Mouse (Mus musculus) kidney, adult 9 months (tissue): ENCODE data around the gene Zfp932.
A peak's percentile ranks its signal among the peaks of the same experiment; 100 is the strongest.
"Not testable (repeated sequence)": the region's sequence is repeated elsewhere in the genome, so short reads cannot be mapped to it uniquely, and the experiment has no call there.

Experiments used
- DNase-seq: peaks from one replicate; pipeline ENCODE4 v3.0.0; 2022

Zfp932 gene

DNA sequence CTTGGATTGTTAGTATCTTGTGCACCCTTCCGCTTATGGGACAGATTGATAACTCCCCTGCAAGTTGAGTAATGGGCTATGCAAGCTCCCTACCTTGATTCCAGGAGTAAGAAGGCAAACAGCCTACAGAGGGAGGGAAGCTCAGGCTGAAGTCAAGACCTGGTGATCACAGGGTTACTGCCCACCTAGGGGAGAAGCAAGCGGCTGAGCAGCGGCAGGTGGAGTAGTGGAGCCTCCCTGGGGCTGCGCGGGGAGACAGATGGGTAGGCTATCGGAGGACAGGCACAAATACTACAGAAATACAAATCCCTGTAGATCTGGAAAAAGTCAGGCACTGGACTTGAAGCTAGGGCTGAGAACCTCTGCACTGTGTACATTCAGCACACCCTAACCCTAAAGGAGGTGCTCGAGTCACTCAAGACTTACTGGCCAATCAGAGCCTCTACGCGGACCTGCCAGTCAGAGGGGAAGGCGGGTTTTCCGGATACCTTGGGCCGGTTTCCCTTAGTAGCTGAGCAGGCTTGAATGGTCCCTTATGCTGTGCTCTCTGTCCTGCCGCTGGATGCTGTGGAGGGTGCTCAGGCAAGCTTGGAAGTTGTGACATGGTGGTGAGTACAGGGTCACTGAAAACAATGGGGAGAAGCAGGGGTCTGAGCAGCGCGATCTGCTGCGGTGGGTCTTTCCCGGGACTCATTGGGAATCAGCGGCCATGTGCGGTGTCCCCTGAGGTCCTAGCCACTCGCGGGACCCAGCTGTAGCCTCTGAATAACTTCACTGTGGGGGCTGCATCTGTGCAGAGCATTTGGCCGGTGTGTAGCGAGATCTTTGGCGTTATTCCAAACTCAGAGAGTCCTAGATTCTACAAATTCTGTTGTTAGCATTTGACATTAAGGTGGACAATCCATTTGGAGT is at the start of gene Zfp932:
Gene Zfp932, plus strand, starts transcription at position 496 of the 912 bp plus-strand sequence.
- peak; percentile 90 for DNase-seq

DNA sequence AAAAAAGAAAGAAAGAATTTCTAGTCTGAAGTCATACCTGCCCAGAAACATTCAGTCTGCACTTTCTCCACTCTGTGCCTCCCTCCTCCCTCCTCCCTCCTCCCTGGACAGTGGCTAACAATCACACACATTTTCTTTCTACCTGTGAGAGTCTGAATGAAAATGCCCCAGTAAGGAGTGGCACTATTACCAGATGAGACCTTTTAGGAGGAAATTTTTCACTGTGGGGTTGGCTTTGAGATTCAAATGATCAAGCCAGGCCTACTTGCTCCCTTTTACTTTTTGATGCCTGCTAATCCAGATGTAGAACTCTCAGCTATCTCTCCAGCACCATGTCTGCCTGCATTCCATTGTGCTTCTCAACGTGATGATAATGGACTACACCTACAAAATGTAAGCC is 46.0 kb upstream of the Zfp932 start:
- no peak for DNase-seq

DNA sequence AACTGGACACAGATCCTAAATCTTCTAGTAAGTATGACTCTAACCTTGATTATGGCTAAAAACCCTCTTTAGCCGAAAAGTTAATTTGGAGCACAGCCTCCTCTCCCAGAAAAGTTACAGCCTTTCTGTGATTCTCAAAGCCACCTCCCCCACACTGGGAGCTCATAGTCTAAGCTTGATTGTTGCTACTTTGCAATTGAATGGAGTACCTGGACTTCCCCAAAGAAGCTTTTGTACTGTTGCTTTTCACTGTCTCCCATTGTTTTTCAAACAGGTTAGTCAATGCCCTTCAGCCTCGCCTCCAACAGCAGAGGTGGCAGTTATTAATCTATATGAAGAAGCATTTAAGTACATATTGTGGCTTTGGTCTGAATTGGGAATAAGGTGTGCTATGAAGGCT is 15.6 kb upstream of the Zfp932 start:
- not testable (repeated sequence) for DNase-seq

DNA sequence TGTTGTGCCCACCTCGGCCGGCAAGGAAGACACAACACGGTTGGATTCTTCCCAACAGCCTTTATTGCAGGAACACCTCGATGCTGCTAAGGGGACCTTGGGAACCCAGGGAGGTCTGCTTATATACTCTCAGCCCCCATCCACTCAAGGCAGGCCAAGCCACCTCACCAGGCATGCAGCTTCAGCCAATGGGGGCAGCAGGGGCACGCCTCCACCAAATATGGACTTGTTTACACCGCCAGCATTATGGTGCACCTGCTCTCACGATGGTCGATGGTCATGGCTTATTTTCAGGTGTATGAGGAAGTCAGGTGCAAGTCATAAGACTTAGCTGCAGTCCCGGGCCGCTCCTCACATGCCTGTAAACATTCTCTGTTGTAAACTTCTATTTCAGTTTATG is 860 bp upstream of the Zfp932 start:
- DNase-seq, result not testable (repeated sequence)

DNA sequence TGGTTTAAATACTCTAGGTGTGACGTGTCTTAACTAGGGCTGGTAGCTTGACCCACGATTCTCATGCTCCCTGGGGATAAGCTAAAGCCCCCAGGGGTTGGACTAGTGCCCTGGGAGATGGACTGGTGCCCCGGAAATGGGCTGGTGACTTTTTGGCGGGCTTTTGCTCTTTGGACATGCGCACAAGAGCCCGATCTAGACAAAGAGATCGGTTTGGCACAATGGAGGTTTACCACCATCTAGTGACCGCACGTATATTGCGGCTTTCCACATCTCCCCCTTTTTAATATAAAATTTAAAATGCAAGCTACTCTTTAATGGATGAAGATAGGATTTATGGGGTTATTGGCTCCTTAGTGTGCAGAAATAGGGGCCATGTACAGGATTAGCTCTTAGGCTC is 19.5 kb downstream of the Zfp932 start:
- DNase-seq, result not testable (repeated sequence)

DNA sequence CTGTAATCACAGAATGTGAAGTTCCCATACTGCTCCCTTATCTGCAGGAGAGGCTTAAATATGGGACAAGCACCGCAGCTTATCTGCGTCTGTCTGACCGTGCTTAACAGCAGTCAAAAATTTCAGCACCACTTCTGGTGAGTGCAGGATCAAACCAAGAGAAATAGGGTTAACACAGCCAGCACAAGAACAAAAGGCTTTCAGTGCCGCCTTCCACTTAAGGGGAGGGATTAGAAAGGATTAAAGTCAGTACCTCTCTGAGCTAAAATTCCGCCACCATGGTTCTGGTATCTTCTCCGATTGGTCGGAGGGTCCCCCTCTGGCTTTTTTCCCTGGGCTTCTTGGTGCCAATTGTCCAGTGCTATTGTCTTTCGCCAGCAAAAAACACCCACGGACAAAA is 27.0 kb downstream of the Zfp932 start:
- no peak for DNase-seq

DNA sequence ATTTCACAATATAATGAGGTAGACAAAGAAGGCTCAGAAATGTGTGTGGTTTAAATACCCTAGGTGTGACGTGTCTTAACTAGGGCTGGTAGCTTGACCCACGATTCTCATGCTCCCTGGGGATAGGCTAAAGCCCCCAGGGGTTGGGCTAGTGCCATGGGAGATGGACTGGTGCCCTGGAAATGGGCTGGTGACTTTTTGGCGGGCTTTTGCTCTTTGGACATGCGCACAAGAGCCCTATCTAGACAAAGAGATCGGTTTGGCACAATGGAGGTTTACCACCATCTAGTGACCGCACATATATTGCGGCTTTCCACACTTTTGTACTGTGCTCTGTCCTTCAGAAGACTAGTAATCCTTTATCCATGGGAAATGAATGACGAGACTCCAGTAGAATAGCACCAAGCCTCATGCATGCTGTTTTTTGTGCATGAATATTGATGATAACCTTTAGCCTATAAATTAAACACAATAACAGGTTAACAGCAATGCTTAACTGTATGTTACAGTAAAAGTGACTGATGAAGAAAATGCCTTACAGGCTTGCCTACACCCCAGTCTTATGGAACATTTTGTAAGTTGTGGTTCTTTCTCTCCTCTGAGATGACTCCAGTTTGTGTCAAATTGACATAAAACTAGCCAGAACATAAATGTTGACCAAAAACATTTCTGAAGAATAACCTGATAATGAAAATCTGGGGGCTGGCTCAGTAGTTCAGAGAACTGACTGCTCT is 27.5 kb downstream of the Zfp932 start:
- peak; percentile 57 for DNase-seq

DNA sequence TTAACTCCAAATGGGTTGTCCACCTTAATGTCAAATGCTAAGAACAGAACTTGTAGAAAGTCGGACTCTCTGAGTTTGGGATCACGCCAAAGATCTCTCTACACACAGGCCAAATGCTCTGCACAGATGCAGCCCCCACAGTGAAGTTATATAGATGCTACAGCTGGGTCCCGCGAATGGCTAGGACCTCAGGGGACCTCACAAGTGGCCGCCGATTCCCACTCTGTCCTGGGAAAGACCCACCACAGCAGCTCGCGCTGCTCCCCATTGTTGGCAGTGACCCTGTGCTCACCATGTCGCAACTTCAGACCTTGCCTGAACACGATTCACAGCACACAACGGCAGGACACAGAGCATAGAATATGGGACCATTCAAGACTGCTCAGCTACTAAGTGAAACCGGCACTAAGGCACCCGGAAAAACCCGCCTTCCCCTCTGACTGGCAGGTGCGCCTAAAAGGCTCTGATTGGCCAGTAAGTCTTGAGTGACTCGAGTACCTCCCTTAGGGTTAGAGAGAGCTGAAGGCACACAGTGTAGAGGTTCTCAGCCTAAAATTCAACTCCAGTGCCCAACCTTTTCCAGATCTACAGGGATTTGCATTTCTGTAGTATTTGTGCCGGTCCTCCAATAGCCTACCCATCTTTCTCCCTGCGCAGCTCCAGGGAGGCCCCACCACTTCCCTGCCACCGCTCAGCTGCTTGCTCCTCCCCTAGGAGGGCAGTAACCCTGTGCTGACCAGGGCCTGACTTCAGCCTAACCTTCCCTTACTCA is 61.5 kb downstream of the Zfp932 start:
- peak; percentile 93 for DNase-seq
